Mouse (Mus musculus): ENCODE measurements around the gene Arfgef3. TPM values are rescaled to one million over a fixed set of nuclear protein-coding genes. Genes with fewer than 3 reads are reported as not detected.
"Not testable (repeated sequence)": the region's sequence is repeated elsewhere in the genome, so short reads cannot be mapped to it uniquely, and the experiment has no call there.

The Arfgef3 gene
- polyA plus RNA-seq, 1 experiment from 2014 or later, result 4.0 TPM

DNA sequence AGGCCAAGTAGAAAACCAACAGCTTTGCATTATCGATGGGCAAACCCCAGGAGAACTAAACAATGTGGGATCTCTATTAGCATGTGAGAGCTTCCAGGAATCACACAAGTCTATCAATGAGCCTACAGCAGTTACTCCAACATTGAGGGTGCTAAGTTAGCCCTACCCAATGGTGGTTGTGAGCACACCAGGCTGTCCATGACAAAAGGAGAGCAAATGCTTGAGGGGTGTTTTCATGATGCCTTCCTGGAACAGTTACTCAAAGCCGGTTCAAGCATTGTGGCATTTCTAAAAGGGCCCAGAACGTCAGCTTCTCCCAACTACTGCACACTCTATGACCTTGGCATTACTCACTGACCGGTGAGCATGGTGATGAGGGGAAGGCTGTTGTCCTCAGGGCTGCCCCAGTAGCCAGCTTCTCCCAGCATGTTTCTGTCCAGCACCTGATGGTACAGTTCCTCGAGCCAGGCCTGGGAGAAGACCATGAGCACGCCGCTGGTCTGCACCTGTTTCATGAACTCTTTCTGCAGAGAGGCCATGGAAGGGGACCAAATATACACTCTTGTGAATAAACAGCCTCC, 109.3 kb downstream of the Arfgef3 start:
- no peak overlapping the region for H3K4me3 ChIP-seq (replicated peaks)
- H3K9ac ChIP-seq (replicated peaks), result no peak overlapping the region
- peaks cover 11% of the 10 kb centered on the region for H3K36me3 ChIP-seq
- no peaks in the 10 kb centered on the region for H3K27me3 ChIP-seq
- ATAC-seq, result no peak
- H3K4me1 ChIP-seq (replicated peaks), result no peaks in the 10 kb centered on the region
- WGBS, result 86% methylated on average over 7 of the region's 7 CpGs
- no peak overlapping the region for H3K4me2 ChIP-seq (replicated peaks)
- H3K9me3 ChIP-seq, result no peaks in the 10 kb centered on the region
- H3K27ac ChIP-seq, result no peak overlapping the region

DNA sequence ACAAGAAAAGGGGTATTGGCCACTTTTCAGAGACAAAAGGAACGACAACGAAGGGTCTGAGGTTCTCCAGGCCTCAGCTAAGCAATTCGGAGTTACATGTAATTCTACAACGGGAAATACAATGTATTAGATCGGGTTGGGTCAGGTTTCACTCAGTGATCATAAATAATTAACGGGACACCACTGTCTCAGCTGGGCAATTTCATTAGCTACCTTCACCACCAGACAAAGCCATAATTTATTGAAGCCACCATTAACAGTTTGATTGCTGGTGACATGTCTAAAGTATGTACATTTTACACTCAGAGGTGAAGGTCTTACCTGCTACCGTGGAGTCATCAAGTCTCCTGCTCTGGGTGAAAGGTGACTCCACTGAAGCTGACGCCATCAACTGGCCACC, 113.3 kb downstream of the Arfgef3 start:
- no peak overlapping the region for H3K27ac ChIP-seq
- no peaks in the 10 kb centered on the region for H3K9me3 ChIP-seq
- no peak overlapping the region for H3K4me2 ChIP-seq (replicated peaks)
- H3K36me3 ChIP-seq, result peaks cover 25% of the 10 kb centered on the region
- no peaks in the 10 kb centered on the region for H3K27me3 ChIP-seq
- H3K4me1 ChIP-seq (replicated peaks), result no peaks in the 10 kb centered on the region
- no peak overlapping the region for H3K4me3 ChIP-seq (replicated peaks)
- WGBS, result 87% methylated on average over 8 of the region's 8 CpGs
- no peak overlapping the region for H3K9ac ChIP-seq (replicated peaks)
- no peak for ATAC-seq

DNA sequence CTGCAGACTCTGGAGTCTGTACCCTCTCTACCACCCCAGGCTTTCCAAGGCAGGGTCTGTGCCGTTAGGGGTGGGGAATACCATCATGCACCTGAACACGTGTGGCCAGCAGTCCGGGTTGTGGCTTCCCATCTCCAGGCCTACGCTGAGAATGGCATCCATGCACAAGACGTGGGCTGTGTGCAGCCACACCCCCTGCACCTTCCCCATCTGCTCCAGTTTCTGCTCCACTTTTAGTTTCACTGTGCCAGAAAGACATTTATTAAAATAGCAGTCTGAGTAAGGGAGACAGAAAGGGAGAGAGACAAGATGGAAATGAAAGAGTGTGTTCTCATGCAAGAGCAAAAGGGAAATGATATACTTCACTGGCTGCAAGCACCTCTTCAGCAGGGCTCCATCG, 116.2 kb downstream of the Arfgef3 start:
- WGBS, result 86% methylated on average over 6 of the region's 6 CpGs
- no peak for ATAC-seq

DNA sequence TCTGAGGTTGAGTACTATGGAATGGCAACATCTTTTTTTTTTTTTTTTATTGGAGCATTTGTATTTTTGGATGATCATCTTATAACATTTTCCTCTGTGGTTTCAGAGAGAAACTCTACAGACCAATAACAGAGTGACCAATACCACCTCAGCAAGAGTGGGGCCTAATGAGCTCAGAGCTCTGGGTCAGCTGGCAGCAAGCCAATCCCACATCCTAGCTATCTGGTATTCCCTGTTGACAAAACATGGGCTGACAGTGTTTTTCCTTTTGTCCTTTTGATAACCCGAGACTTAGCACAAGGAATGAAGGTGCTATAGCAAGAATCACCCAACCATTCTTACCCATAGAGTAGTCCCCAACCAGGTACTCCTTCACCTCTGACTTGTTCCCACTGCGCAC, 131.0 kb downstream of the Arfgef3 start:
- no peak overlapping the region for H3K4me3 ChIP-seq (replicated peaks)
- H3K27ac ChIP-seq, result no peak overlapping the region
- 85% methylated on average over 2 of the region's 2 CpGs for WGBS
- H3K4me1 ChIP-seq (replicated peaks), result no peaks in the 10 kb centered on the region
- H3K27me3 ChIP-seq, result no peaks in the 10 kb centered on the region
- H3K4me2 ChIP-seq (replicated peaks), result no peak overlapping the region
- ATAC-seq, result no peak
- no peaks in the 10 kb centered on the region for H3K9me3 ChIP-seq
- H3K9ac ChIP-seq (replicated peaks), result no peak overlapping the region
- H3K36me3 ChIP-seq, result peaks cover 23% of the 10 kb centered on the region

More for the DNA sequence above, 116.2 kb downstream of the Arfgef3 start:
- peaks cover 28% of the 10 kb centered on the region for H3K36me3 ChIP-seq
- H3K9ac ChIP-seq (replicated peaks), result no peak overlapping the region
- H3K9me3 ChIP-seq, result no peaks in the 10 kb centered on the region
- H3K4me2 ChIP-seq (replicated peaks), result no peak overlapping the region
- H3K4me3 ChIP-seq (replicated peaks), result no peak overlapping the region
- H3K4me1 ChIP-seq (replicated peaks), result no peaks in the 10 kb centered on the region
- H3K27me3 ChIP-seq, result no peaks in the 10 kb centered on the region
- no peak overlapping the region for H3K27ac ChIP-seq

DNA sequence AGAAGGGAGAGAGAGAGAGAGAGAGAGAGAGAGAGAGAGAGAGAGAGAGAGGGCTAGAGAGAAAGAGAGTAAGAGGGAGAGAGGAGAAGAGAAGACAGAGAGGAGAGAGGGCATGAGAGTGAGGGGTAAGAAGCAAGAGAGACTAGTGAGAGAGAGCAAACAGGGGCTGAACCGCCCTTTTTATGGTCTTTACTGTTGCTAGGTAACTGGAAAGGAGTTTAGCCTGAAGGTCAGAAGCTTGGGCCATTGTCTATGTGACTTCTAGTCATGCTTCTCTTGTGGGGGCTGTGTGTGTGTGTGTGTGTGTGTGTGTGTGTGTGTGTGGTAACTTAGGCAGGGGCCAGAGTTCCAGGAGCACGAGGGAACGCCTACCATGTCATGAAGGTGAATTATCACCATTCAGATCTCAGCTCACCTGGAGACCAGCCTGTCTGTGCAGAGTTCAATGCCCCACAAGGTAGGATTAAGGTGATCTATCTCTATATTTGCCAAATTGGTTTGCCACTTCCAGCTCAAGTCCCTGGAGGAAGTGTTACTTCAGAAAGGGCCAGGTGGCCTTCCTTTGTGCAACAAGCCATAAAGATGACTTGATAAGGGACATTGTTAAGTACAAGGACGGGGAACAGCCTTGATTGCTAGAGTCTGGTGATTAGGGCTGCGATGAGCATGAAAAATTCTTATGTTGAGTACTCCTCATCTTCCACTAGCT, 138.8 kb downstream of the Arfgef3 start:
- not testable (repeated sequence) for H3K27me3 ChIP-seq, ATAC-seq
- 57% methylated on average over 5 of the region's 5 CpGs for whole genome bisulfite sequencing

DNA sequence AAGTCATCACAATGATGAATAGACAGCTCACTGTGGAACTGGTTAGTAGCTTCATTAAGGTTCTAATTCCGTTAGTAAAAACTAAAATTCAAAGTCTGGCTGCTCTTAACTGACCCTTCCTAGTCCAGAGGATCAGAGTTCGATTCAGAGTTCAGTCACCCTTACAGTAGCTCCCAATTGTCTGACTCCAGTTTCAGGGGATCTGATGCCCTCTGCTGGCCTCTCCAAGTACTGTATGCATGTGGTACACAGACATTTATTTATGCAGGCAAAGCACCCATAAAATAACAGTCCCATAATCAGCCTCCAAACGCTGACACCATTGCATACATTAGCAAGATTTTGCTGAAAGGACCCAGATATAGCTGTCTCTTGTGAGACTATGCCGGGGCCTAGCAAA, 141.7 kb downstream of the Arfgef3 start:
- Histone ChIP-seq H3K27me3 (no peaks in the 10 kb centered on the region), H3K4me2 (replicated peaks) (no peak overlapping the region), H3K36me3 (peaks cover 9% of the 10 kb centered on the region), H3K4me3 (replicated peaks) (no peak overlapping the region), H3K27ac (no peak overlapping the region), H3K9ac (replicated peaks) (no peak overlapping the region), H3K4me1 (replicated peaks) (0 out of 2 replicates have a peak, but pooled peaks cover 4% of the 10 kb centered on the region), H3K9me3 (no peaks in the 10 kb centered on the region)
- peak; percentile 65 for ATAC-seq
- WGBS, result 18% methylated on average over 4 of the region's 4 CpGs

More for the DNA sequence above, 138.8 kb downstream of the Arfgef3 start:
- not testable (repeated sequence) for H3K27ac ChIP-seq; H3K9ac ChIP-seq (replicated peaks); H3K9me3 ChIP-seq; H3K4me3 ChIP-seq (replicated peaks); H3K4me2 ChIP-seq (replicated peaks); H3K36me3 ChIP-seq; H3K4me1 ChIP-seq (replicated peaks)

DNA sequence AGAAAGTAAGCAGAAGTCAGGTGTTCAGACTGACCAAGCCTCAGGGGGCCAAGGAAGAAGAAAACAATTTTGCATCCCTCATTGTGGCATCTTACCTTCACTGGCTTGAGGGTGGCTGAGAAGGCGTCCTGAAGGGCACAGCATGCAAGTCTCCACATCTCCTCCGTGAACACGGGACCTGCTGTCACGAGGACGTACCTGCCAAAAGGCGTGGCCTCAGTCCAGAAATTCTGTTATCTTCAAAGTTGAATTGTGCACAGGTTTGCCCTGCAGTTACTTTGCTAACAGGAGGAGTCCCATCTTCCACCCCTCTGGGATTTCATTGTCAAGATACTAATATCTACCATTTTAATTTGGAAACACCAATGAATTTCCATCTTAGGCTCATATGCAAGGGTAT, 146.1 kb downstream of the Arfgef3 start:
- Histone ChIP-seq H3K27ac (no peak overlapping the region), H3K9ac (replicated peaks) (no peak overlapping the region), H3K4me2 (replicated peaks) (no peak overlapping the region), H3K9me3 (no peaks in the 10 kb centered on the region), H3K4me1 (replicated peaks) (no peaks in the 10 kb centered on the region), H3K27me3 (no peaks in the 10 kb centered on the region), H3K4me3 (replicated peaks) (no peak overlapping the region), H3K36me3 (peaks cover 22% of the 10 kb centered on the region)
- no peak for ATAC-seq
- 90% methylated on average over 6 of the region's 6 CpGs for WGBS

DNA sequence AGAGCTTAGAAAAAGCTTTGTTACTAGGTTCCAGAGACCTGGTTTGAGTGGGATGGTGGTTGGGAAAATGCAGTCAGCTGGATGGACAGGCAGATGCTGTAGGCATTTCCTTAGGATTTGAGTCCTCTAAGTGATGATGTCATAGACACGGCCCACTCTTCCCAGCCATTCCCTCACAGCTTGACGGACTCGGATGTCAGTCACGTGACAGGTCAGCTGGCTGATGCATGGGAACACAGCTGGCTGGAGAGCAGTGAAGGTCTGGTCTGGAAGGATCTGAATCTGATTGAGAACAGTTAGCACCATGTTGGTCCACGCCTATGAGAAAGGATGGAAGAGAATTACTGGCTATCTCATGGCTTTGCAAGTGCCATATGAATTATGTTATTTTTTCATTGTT, 154.3 kb downstream of the Arfgef3 start:
- Histone ChIP-seq H3K9me3 (no peaks in the 10 kb centered on the region), H3K4me3 (replicated peaks) (no peak overlapping the region), H3K4me2 (replicated peaks) (no peak overlapping the region), H3K36me3 (peaks cover 25% of the 10 kb centered on the region), H3K9ac (replicated peaks) (no peak overlapping the region), H3K27ac (no peak overlapping the region), H3K4me1 (replicated peaks) (no peaks in the 10 kb centered on the region), H3K27me3 (0 out of 2 replicates have a peak, but pooled peaks cover 4% of the 10 kb centered on the region)
- no peak for ATAC-seq
- WGBS, result 88% methylated on average over 5 of the region's 5 CpGs

DNA sequence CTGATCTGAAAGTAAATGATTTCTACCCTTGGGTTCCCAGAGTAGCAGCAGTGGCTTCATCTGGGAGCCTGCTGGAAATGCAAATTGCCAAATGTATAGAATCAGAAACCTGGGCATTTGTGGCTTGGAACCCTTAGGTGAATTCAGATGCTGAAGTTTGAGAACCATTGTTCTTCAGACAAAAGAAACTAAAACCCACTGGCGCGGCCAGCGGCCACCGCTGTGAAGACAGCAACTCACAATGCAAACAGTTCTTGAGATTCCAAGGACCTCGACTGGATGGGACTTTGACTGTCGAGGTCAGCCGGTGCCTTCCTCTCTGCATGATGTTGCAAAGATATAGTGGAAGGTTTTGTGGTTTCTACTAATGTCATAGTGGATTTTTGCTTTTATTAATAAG, 159.6 kb downstream of the Arfgef3 start:
- no peaks in the 10 kb centered on the region; the same call in 1 of the 2 replicates for H3K4me1 ChIP-seq (replicated peaks)
- ATAC-seq, result no peak
- no peaks in the 10 kb centered on the region for H3K27me3 ChIP-seq
- 1% methylated on average over 7 of the region's 7 CpGs for WGBS
- no peak overlapping the region for H3K4me2 ChIP-seq (replicated peaks)
- no peak overlapping the region for H3K27ac ChIP-seq
- H3K9me3 ChIP-seq, result no peaks in the 10 kb centered on the region
- H3K4me3 ChIP-seq (replicated peaks), result no peak overlapping the region
- H3K36me3 ChIP-seq, result peaks cover 5% of the 10 kb centered on the region; the same call in 1 of the 2 replicates
- no peak overlapping the region for H3K9ac ChIP-seq (replicated peaks)

DNA sequence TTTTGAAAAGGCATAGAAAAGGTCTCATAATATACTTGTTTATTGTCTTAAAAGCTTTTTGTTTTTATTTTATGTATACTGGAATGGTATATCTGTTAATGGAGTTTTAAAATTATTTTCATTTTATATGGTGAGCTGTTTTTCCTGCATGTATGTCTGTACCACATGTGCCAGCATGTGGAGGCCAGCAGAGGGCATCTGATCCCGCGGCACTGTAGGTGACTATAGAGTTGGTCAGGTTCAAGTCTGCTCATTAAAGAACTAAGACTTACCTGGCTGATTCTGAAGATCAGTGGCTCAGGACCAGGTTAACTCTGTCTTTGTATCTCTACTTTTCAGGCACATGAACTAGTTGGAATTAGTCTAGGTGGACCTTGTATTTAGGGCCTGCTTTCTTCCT, 171.2 kb downstream of the Arfgef3 start:
- Histone ChIP-seq H3K27me3 (no peaks in the 10 kb centered on the region), H3K9ac (replicated peaks) (no peak overlapping the region), H3K27ac (no peak overlapping the region), H3K9me3 (0 out of 2 replicates have a peak, but pooled peaks cover 2% of the 10 kb centered on the region), H3K4me3 (replicated peaks) (no peak overlapping the region), H3K4me2 (replicated peaks) (no peak overlapping the region), H3K36me3 (no peaks in the 10 kb centered on the region), H3K4me1 (replicated peaks) (no peaks in the 10 kb centered on the region)
- no peak for ATAC-seq
- 52% methylated on average over 2 of the region's 2 CpGs for WGBS

DNA sequence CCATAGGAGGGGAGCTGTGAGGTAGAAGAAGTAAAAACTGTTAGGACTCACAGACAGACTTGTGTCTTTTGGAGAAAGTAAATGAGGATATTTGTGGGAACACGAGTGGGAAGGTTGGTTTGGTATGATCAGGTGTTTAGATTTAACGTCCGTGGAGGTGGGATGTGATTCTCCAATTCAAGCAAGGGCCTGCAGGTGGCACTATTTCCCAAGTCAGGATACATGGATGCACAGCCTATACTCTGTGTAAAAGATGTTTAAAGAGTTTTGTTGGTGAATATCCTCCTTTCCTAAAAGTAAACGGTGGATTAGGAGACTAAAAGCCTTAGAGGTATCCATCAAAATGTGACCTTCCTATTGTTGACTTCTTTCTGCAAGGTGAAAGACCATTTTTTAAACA, 180.8 kb downstream of the Arfgef3 start:
- ATAC-seq, result peak; percentile 55; the same call in 1 of the 2 replicates
- Histone ChIP-seq H3K4me1 (replicated peaks) (no peaks in the 10 kb centered on the region), H3K36me3 (no peaks in the 10 kb centered on the region), H3K27me3 (no peaks in the 10 kb centered on the region; the same call in 1 of the 2 replicates), H3K9ac (replicated peaks) (no peak overlapping the region), H3K4me3 (replicated peaks) (no peak overlapping the region), H3K9me3 (no peaks in the 10 kb centered on the region), H3K27ac (no peak overlapping the region), H3K4me2 (replicated peaks) (no peak overlapping the region)
- 9% methylated on average over 4 of the region's 4 CpGs for WGBS

DNA sequence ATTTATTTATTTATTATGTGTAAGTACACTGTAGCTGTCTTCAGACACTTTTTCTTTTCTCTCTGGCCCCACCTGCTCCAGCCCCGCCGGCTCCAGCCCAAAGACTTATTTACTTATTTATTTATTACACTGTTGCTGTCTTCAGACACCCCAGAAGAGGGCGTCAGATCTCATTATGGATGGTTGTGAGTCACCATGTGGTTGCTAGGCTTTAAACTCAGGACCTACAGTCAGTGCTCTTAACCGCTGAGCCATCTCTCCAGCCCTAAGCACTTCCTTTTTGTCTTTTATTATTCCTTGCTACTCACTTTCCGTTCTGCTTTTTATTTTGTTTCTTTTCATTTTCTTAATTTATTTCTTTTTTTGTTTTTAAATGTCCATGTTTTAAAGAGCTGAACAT, 182.3 kb downstream of the Arfgef3 start:
- no peaks in the 10 kb centered on the region; the same call in 1 of the 2 replicates for H3K27me3 ChIP-seq
- no peaks in the 10 kb centered on the region for H3K9me3 ChIP-seq
- no peaks in the 10 kb centered on the region for H3K36me3 ChIP-seq
- no peak overlapping the region for H3K4me2 ChIP-seq (replicated peaks)
- H3K27ac ChIP-seq, result no peak overlapping the region
- H3K4me3 ChIP-seq (replicated peaks), result no peak overlapping the region
- no peak for ATAC-seq
- 52% methylated on average over 5 of the region's 5 CpGs for WGBS
- H3K9ac ChIP-seq (replicated peaks), result no peak overlapping the region
- no peaks in the 10 kb centered on the region for H3K4me1 ChIP-seq (replicated peaks)

All from midbrain, embryonic 13.5 days (tissue).